Mouse (Mus musculus): Measurements from ENCODE around the gene Prn. TPM values are rescaled to one million over a fixed set of nuclear protein-coding genes. Genes with fewer than 3 reads are reported as not detected.

Gene Prn
- total and polyA plus RNA-seq, 2 experiments = not detected

DNA sequence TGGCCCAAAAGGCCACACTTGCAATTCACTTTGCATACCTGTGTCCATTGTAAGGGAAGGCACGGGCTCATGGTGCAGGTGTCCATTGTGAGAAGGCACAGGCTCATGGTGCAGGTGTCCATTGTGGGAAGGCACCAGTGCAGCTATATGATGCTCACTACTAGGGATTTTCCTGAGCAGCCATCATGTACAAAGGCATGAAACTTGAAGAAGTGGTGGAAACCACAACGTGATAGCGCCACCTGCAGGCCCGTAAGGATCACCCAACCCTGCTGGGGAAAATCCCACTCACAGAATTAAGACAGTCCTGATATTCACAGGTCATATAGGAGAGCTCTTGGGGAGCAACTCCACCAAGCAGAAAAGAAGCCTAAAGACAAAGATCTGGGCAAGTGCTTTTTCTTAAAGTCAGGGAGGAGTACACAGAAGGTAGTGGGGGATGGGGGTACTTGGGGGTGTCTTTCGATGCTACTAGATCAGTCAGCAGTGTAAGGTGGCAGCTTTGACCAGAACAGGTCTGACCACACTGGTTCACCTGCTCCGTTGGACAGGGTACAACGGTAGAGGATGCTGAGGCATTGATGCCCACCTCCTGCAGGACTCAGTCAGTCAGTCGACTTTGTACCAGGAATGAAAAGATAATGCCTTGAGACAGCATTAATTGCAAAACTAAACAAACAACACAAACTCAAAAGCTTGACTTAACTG is 29.8 kb downstream of the Prn start:
- 36% methylated on average over 8 of the region's 8 CpGs for WGBS
- no peak overlapping the region for H3K4me3 ChIP-seq (ENCODE audit: insufficient read depth, low read depth, low read length)
- no peaks in the 10 kb centered on the region for H3K4me1 ChIP-seq (ENCODE audit: control insufficient read depth, insufficient read depth, low read length)
- no peaks in the 10 kb centered on the region for H3K36me3 ChIP-seq (ENCODE audit: control insufficient read depth, insufficient read depth, low read length)
- no peaks in the 10 kb centered on the region for H3K27me3 ChIP-seq (ENCODE audit: control insufficient read depth, insufficient read depth, low read length)
- H3K79me2 ChIP-seq (ENCODE audit: control insufficient read depth, insufficient read depth, low read length) = no peaks in the 10 kb centered on the region
- H3K27ac ChIP-seq (replicated peaks; ENCODE audit: insufficient read depth, low read depth, low read length) = no peak overlapping the region
- peak; percentile 46 for DNase-seq (ENCODE audit: extremely low read depth, low read depth, low spot score)
- TF ChIP-seq POLR2A (IDR thresholded peaks at IDR 0.05; ENCODE audit: extremely low read depth, insufficient read depth, low read length) = no peak
- peak; percentile 83 for TF ChIP-seq CTCF (IDR thresholded peaks at IDR 0.05; ENCODE audit: low read depth, low read length)
- H3K9ac ChIP-seq (ENCODE audit: low read depth, low read length) = no peak overlapping the region

DNA sequence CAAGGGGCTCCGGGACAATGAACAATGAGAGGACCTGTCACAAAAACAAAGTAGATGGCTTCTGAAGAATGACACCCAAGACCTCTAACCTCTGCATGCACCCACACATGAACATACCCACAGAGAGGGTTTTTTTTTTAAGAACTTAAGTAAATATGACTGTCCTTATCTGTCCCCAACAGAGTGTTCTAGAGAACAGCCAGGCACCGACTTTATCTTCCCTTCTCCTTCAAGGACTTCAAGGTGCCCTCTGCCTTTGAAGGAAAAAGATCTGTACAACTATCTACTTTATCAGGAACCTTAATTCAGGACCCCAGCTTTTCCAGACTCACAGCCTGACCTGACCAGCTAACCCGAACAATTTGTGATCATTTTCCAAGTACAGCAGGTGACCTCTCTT is 30.7 kb downstream of the Prn start:
- Histone ChIP-seq H3K9ac (ENCODE audit: low read depth, low read length) (no peak overlapping the region), H3K27ac (replicated peaks; ENCODE audit: insufficient read depth, low read depth, low read length) (no peak overlapping the region), H3K4me1 (ENCODE audit: control insufficient read depth, insufficient read depth, low read length) (no peaks in the 10 kb centered on the region), H3K27me3 (ENCODE audit: control insufficient read depth, insufficient read depth, low read length) (0 out of 2 replicates have a peak, but pooled peaks cover 2% of the 10 kb centered on the region), H3K4me3 (ENCODE audit: insufficient read depth, low read depth, low read length) (no peak overlapping the region), H3K36me3 (ENCODE audit: control insufficient read depth, insufficient read depth, low read length) (no peaks in the 10 kb centered on the region), H3K79me2 (ENCODE audit: control insufficient read depth, insufficient read depth, low read length) (no peaks in the 10 kb centered on the region)
- no peak for DNase-seq (ENCODE audit: extremely low read depth, low read depth, low spot score)
- TF ChIP-seq CTCF (IDR thresholded peaks at IDR 0.05; ENCODE audit: low read depth, low read length) = no peak
- TF ChIP-seq POLR2A (IDR thresholded peaks at IDR 0.05; ENCODE audit: extremely low read depth, insufficient read depth, low read length) = no peak
- WGBS = 51% methylated on average over 3 of the region's 3 CpGs

DNA sequence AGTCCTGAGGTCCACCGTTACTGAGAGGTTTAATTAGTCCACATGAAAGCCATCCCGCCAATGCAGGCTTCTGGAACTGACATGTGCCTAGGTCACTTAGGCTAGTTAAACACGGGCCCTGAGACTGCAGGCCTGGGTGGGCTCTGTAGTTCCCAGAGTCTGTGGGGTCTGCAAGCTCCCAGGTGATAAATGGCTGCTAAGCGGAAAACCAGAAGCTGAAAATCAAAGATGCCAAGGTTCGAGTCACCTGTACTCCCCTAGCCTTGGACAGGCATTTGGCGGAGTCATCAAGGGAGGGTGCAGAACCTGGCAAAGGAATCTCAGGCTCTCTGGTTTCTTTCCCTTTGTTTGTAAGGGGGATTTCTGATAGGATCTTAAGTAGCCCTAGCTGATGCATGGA is 31.7 kb downstream of the Prn start:
- TF ChIP-seq CTCF (IDR thresholded peaks at IDR 0.05; ENCODE audit: low read depth, low read length) (no peak), POLR2A (IDR thresholded peaks at IDR 0.05; ENCODE audit: extremely low read depth, insufficient read depth, low read length) (no peak)
- Histone ChIP-seq H3K27me3 (ENCODE audit: control insufficient read depth, insufficient read depth, low read length) (0 out of 2 replicates have a peak, but pooled peaks cover 2% of the 10 kb centered on the region), H3K9ac (ENCODE audit: low read depth, low read length) (no peak overlapping the region), H3K79me2 (ENCODE audit: control insufficient read depth, insufficient read depth, low read length) (no peaks in the 10 kb centered on the region), H3K27ac (replicated peaks; ENCODE audit: insufficient read depth, low read depth, low read length) (no peak overlapping the region), H3K4me1 (ENCODE audit: control insufficient read depth, insufficient read depth, low read length) (no peaks in the 10 kb centered on the region), H3K4me3 (ENCODE audit: insufficient read depth, low read depth, low read length) (no peak overlapping the region), H3K36me3 (ENCODE audit: control insufficient read depth, insufficient read depth, low read length) (no peaks in the 10 kb centered on the region)
- DNase-seq (ENCODE audit: extremely low read depth, low read depth, low spot score) = no peak
- WGBS = 83% methylated on average over 6 of the region's 6 CpGs

DNA sequence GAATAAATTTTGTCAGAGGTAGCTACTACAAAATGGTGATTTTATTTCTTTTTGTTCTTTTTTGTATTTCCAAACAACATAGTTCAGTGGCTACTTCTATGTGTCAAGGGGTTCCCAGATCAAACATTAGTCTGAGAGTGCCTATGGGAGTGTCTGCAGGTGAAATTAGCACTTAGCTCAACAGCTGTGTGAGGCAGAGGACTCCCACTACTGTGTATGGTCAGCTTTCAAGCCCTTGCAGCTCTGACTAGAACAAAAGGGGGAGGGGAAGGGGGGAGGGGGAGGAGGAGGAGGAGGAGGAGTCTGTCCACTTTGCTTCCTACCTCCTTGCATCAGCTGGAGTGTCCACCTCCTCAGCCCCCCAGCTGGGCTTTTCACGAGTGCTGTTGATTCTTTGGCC is 34.6 kb downstream of the Prn start:
- H3K4me1 ChIP-seq (ENCODE audit: control insufficient read depth, insufficient read depth, low read length) = no peaks in the 10 kb centered on the region
- H3K79me2 ChIP-seq (ENCODE audit: control insufficient read depth, insufficient read depth, low read length) = no peaks in the 10 kb centered on the region
- H3K9ac ChIP-seq (ENCODE audit: low read depth, low read length) = no peak overlapping the region
- no peak overlapping the region for H3K4me3 ChIP-seq (ENCODE audit: insufficient read depth, low read depth, low read length)
- TF ChIP-seq CTCF (IDR thresholded peaks at IDR 0.05; ENCODE audit: low read depth, low read length) (no peak), POLR2A (IDR thresholded peaks at IDR 0.05; ENCODE audit: extremely low read depth, insufficient read depth, low read length) (no peak)
- WGBS = 23% methylated on average over 1 of the region's 1 CpGs
- no peak for DNase-seq (ENCODE audit: extremely low read depth, low read depth, low spot score)
- no peak overlapping the region for H3K27ac ChIP-seq (replicated peaks; ENCODE audit: insufficient read depth, low read depth, low read length)
- H3K27me3 ChIP-seq (ENCODE audit: control insufficient read depth, insufficient read depth, low read length) = 0 out of 2 replicates have a peak, but pooled peaks cover 2% of the 10 kb centered on the region
- H3K36me3 ChIP-seq (ENCODE audit: control insufficient read depth, insufficient read depth, low read length) = no peaks in the 10 kb centered on the region

DNA sequence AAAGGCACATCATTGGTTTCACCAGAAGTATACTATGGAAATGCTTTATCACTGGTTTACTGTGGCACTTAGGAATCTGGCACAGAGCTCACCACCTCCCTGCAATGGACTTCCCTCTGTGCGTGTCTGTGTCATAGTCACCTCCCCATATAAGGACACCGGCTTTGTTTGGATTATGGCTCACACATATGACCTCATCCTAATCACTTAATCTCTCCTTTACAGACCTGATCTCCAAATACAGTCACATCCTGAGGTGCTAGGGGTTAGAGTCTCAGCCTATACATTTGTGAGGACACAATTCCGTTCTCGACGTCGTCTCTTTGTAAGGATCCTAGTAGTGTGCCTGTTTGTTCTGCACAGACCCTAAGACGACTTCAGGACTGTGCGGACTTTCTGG is 35.5 kb downstream of the Prn start:
- DNase-seq (ENCODE audit: extremely low read depth, low read depth, low spot score) = no peak
- Histone ChIP-seq H3K4me1 (ENCODE audit: control insufficient read depth, insufficient read depth, low read length) (no peaks in the 10 kb centered on the region), H3K36me3 (ENCODE audit: control insufficient read depth, insufficient read depth, low read length) (no peaks in the 10 kb centered on the region), H3K4me3 (ENCODE audit: insufficient read depth, low read depth, low read length) (no peak overlapping the region), H3K27me3 (ENCODE audit: control insufficient read depth, insufficient read depth, low read length) (0 out of 2 replicates have a peak, but pooled peaks cover 2% of the 10 kb centered on the region), H3K9ac (ENCODE audit: low read depth, low read length) (no peak overlapping the region), H3K79me2 (ENCODE audit: control insufficient read depth, insufficient read depth, low read length) (no peaks in the 10 kb centered on the region), H3K27ac (replicated peaks; ENCODE audit: insufficient read depth, low read depth, low read length) (no peak overlapping the region)
- TF ChIP-seq CTCF (IDR thresholded peaks at IDR 0.05; ENCODE audit: low read depth, low read length) (no peak), POLR2A (IDR thresholded peaks at IDR 0.05; ENCODE audit: extremely low read depth, insufficient read depth, low read length) (no peak)
- 74% methylated on average over 8 of the region's 8 CpGs for WGBS

DNA sequence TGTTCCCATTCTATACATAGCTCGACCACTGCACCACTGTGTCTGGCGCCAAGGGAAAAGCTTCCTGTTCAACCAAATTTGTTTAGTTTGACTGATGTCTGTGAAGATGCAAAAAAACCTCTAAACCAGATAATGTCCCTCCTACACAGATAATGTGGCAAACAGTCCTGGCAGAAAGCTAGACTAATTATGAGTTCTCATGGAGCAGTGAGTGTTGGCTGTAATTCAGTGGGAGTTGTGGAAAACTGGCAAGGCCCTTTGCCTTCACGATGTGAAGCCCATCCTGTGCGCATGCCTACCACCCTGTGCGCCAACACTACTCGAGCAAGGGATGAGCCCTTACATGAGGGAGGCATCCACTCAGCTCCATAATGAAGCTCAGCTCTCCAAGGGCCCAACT is 36.0 kb downstream of the Prn start:
- Histone ChIP-seq H3K79me2 (ENCODE audit: control insufficient read depth, insufficient read depth, low read length) (no peaks in the 10 kb centered on the region), H3K36me3 (ENCODE audit: control insufficient read depth, insufficient read depth, low read length) (no peaks in the 10 kb centered on the region), H3K4me3 (ENCODE audit: insufficient read depth, low read depth, low read length) (no peak overlapping the region), H3K27ac (replicated peaks; ENCODE audit: insufficient read depth, low read depth, low read length) (no peak overlapping the region), H3K4me1 (ENCODE audit: control insufficient read depth, insufficient read depth, low read length) (no peaks in the 10 kb centered on the region), H3K9ac (ENCODE audit: low read depth, low read length) (no peak overlapping the region), H3K27me3 (ENCODE audit: control insufficient read depth, insufficient read depth, low read length) (0 out of 2 replicates have a peak, but pooled peaks cover 6% of the 10 kb centered on the region)
- TF ChIP-seq POLR2A (IDR thresholded peaks at IDR 0.05; ENCODE audit: extremely low read depth, insufficient read depth, low read length) (no peak), CTCF (IDR thresholded peaks at IDR 0.05; ENCODE audit: low read depth, low read length) (no peak)
- no peak for DNase-seq (ENCODE audit: extremely low read depth, low read depth, low spot score)
- WGBS = 78% methylated on average over 6 of the region's 6 CpGs

Measured in liver, adult 2 months (tissue).